Mouse (Mus musculus): ENCODE measurements around the gene Ptpre.
"Not testable (repeated sequence)": the region's sequence is repeated elsewhere in the genome, so short reads cannot be mapped to it uniquely, and the experiment has no call there.

GRCm38 (mm10) chr7:135697021-135697740 lies 159.9 kb downstream of the Ptpre start:
- not testable (repeated sequence) for TF ChIP-seq CTCF, POLR2A (IDR thresholded peaks at IDR 0.05; ENCODE audit: insufficient read depth, low read depth, low read length)

Data from olfactory bulb, adult 2 months (tissue).